Mouse (Mus musculus): ENCODE results near the gene Mroh2b. TPM values are rescaled to one million over a fixed set of nuclear protein-coding genes. Genes with fewer than 3 reads are reported as not detected.

Gene Mroh2b
- not detected for total RNA-seq (2023)

DNA sequence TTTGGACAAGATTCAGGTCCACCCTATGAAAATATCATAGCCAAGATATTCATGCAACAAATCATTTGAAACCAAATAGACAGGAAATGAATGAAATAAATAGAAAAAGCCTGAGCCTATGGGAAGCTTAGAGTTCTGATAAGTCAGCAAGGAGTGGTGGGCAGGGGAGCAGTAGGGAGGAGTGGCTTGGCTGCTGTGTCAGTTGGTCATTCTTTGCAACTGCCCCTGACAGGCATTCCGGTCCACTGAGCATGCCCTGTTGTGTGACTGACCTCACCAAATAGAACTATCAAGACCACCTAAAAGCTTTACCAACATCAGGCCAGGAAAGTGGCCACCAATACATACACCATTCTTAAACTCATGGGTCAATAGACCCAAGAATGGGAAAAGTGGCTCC lies at the start of gene Mroh2b:
Gene Mroh2b, plus strand, starts transcription at position 301 of the 400 bp plus-strand sequence.

Other genes with a start within 250 kb of the Mroh2b start
- gene C6, start 171.6 kb upstream of the Mroh2b start, total RNA-seq (2023): 10 to 100 TPM; 70.2 to 78.5 TPM
- gene C7, start 165.0 kb downstream of the Mroh2b start, total RNA-seq (2023): not detected
- 1 to 10 TPM; 5.9 to 8.6 TPM for gene Card6, start 209.8 kb downstream of the Mroh2b start, total RNA-seq (2023)
- gene Rpl37, start 217.9 kb downstream of the Mroh2b start, total RNA-seq (2023): 100 to 1,000 TPM; 608 to 621 TPM
- 10 to 100 TPM; 20.8 to 22.1 TPM for gene Prkaa1, start 245.1 kb downstream of the Mroh2b start, total RNA-seq (2023)

Measured in monocyte, adult 59 days (primary cell).